In the genomic region with DNA sequence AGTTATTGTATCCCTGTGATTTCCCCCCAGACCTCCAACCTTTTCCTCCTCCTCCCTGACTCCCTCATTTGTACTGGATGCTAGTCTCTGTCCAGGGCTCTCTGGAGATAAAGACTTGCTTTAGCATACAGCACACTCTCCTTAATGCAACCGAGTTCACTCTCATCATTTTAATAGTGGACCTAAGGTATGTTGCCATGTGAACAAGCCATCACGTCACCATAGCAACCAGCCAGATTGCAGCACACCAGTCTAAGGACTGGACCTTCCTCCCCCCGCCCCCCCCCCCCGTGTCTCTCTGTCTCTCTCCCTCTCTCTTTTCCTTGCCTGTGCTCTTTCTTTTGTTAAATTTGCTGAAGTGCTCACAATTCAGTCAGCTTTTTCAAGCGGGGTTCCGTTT, we compare ENCODE assay signal across 20 mouse cellular contexts.
DNase-seq lines count a peak whose midpoint lies in the region; ATAC-seq and TF ChIP-seq lines count a peak whose summit lies in the region.
"Had no signal": no experiment of that assay in that cellular context is flagged by ENCODE, and none has a peak within 500 bp of the region (broad histone marks: within the 10 kb centered on the region; RNA-seq: fewer than 3 reads in every experiment).

No protein-coding gene starts in this region.

- no peak for TF ChIP-seq POLR2A in brain, embryonic 14.5 days (IDR thresholded peaks at IDR 0.05; ENCODE audit: borderline replicate concordance, extremely low read depth, insufficient read depth, insufficient read length, poor library complexity, severe bottlenecking)

- H3K36me3 ChIP-seq in forebrain, embryonic 15.5 days: no peaks in the 10 kb centered on the region
- no peaks in the 10 kb centered on the region for H3K36me3 ChIP-seq in hindbrain, embryonic 15.5 days
- H3K36me3 ChIP-seq in midbrain, embryonic 15.5 days (replicated peaks): no peaks in the 10 kb centered on the region
- H3K36me3 ChIP-seq: G1E had no signal

- DNase-seq in brain, embryonic 14.5 days (ENCODE audit: low read depth): peak; percentile 89
- DNase-seq in cerebellum, adult 9-11 months: no peak
- no peak for DNase-seq in gastrocnemius, postnatal 14 days
- no peak for DNase-seq in kidney, postnatal 25 days
- DNase-seq: adrenal gland, adult 2 months; cerebellum, adult 8-10 months; heart, adult 2 months; heart, postnatal 14 days; liver; lung, adult 18-20 months; lung, postnatal 4 days; right cerebral cortex, postnatal 25 days; thymus, adult 18-20 months had no signal

- WGBS in forebrain, embryonic 15.5 days: 39% methylated on average over 6 of the region's 6 CpGs
- 38% methylated on average over 6 of the region's 6 CpGs for WGBS in hindbrain, embryonic 15.5 days
- WGBS in midbrain, embryonic 15.5 days: 27% methylated on average over 5 of the region's 6 CpGs

- peak overlapping the region; percentile 46; the same call in 1 of the 2 replicates for H3K27ac ChIP-seq in forebrain, embryonic 15.5 days (replicated peaks)
- H3K27ac ChIP-seq in hindbrain, embryonic 15.5 days (replicated peaks): peak overlapping the region; percentile 69
- peak overlapping the region; percentile 81 for H3K27ac ChIP-seq in midbrain, embryonic 15.5 days
- H3K27ac ChIP-seq: heart, adult 2 months; kidney, postnatal 0 days had no signal

- no peaks in the 10 kb centered on the region for H3K9me3 ChIP-seq in forebrain, embryonic 15.5 days
- H3K9me3 ChIP-seq in hindbrain, embryonic 15.5 days: no peaks in the 10 kb centered on the region
- no peaks in the 10 kb centered on the region for H3K9me3 ChIP-seq in midbrain, embryonic 15.5 days

- no peak overlapping the region for H3K4me3 ChIP-seq in forebrain, embryonic 15.5 days
- H3K4me3 ChIP-seq in hindbrain, embryonic 15.5 days: no peak overlapping the region
- H3K4me3 ChIP-seq in midbrain, embryonic 15.5 days: no peak overlapping the region
- H3K4me3 ChIP-seq: erythroblast, embryonic 14.5 days; heart, adult 2 months had no signal

- H3K9ac ChIP-seq in forebrain, embryonic 15.5 days (replicated peaks): no peak overlapping the region
- no peak overlapping the region for H3K9ac ChIP-seq in hindbrain, embryonic 15.5 days
- H3K9ac ChIP-seq in midbrain, embryonic 15.5 days: no peak overlapping the region

- H3K27me3 ChIP-seq in forebrain, embryonic 15.5 days: no peaks in the 10 kb centered on the region
- H3K27me3 ChIP-seq in hindbrain, embryonic 15.5 days: no peaks in the 10 kb centered on the region
- H3K27me3 ChIP-seq in midbrain, embryonic 15.5 days (replicated peaks): no peaks in the 10 kb centered on the region

- H3K4me1 ChIP-seq in forebrain, embryonic 15.5 days: peaks cover 4% of the 10 kb centered on the region; the same call in 1 of the 2 replicates
- H3K4me1 ChIP-seq in hindbrain, embryonic 15.5 days (replicated peaks): peaks cover 30% of the 10 kb centered on the region
- peaks cover 34% of the 10 kb centered on the region for H3K4me1 ChIP-seq in midbrain, embryonic 15.5 days

- no peak for TF ChIP-seq CTCF in brain, embryonic 14.5 days (IDR thresholded peaks at IDR 0.05; ENCODE audit: borderline replicate concordance, extremely low read depth, insufficient read depth, insufficient read length)

- ATAC-seq in forebrain, embryonic 15.5 days (replicated peaks): peak; percentile 51
- ATAC-seq in hindbrain, embryonic 15.5 days (ENCODE audit: low FRiP score, low read depth): peak; percentile 72
- ATAC-seq in midbrain, embryonic 15.5 days (replicated peaks): peak; percentile 85
- ATAC-seq: intestine, embryonic 16.5 days had no signal

- H3K4me2 ChIP-seq in forebrain, embryonic 15.5 days (replicated peaks): no peak overlapping the region
- no peak overlapping the region for H3K4me2 ChIP-seq in hindbrain, embryonic 15.5 days
- H3K4me2 ChIP-seq in midbrain, embryonic 15.5 days: no peak overlapping the region

- intact Hi-C loops in gastrocnemius, postnatal 14 days (cut with DNase I; ENCODE audit: low total_unique reads): no loop called here
